Mouse (Mus musculus): ENCODE results near the gene Alox12.

- TF ChIP-seq CTCF (conservative IDR thresholded peaks at IDR 0.05; ENCODE audit: low read length) (no peak), NANOG (IDR thresholded peaks at IDR 0.05; ENCODE audit: borderline replicate concordance, low read length) (no peak)
Observed at GRCm38 (mm10) chr11:70233016-70233415, 22.1 kb downstream of the Alox12 start.

Measured in E14TG2a.4 (cell line).